Mouse (Mus musculus): Measurements from ENCODE around the gene Zfpl1.
"Not testable (repeated sequence)": the region's sequence is repeated elsewhere in the genome, so short reads cannot be mapped to it uniquely, and the experiment has no call there.

Zfpl1 gene

DNA sequence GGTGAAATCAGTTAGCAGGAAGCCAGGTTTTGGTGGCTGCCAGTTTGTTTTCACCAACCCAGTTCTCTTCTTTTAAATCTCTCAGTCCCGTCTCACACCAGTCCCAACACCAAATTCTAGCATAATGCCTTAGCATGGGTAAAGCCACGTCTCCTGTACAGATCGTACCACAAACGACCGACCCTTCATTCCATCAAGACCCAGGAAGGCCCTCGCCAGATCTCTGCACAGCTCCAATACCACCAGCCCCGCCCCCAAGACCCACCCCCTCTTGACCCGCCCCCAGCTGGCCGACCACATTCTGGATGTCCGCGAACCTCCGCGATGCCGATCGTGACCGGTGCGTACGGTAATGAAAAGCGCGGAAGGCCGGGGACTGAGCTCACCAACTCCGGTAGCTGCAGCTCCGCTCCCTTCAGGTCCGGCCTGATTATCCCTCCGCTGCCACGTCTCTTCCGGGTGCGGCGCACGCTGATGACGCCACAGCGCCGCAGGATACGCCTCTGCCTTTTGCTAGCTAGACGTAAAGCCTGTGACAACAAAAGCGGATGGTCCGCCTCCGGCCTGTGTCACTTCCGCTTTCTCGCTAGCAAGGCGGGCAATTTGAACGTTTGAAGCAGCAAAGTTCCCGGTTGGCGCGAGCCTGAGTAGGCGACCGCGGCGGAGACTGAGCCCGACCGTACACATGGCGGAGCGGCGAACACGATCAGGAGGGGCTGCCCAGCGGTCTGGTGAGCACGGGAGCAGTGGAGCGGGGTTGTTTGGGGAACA is at the start of gene Zfpl1, which contains the start of gene Cdca5:
Gene Zfpl1, minus strand, starts transcription at position 479 of the 771 bp plus-strand sequence.
Gene Cdca5, plus strand, starts transcription at position 506 of the 771 bp plus-strand sequence.
- DNase-seq: peak; percentile 99

DNA sequence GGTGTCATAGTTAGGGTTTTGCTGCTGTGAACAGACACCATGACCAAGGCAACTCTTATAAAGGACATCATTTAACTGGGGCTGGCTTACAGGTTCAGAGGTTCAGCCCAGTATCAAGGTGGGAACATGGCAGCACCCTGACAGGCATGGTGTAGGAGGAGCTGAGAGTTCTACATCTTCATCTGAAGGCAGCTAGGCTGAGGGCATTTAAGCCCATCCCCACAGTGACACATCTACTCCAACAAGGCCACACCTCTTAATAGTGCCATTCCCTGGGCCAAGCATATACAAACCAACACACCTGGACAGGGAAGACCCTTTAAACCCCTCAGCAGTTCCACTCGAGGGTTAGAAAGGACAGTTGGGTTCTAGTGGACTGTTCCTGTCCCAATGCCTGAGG is 48.4 kb upstream of the Zfpl1 start:
- not testable (repeated sequence) for DNase-seq

DNA sequence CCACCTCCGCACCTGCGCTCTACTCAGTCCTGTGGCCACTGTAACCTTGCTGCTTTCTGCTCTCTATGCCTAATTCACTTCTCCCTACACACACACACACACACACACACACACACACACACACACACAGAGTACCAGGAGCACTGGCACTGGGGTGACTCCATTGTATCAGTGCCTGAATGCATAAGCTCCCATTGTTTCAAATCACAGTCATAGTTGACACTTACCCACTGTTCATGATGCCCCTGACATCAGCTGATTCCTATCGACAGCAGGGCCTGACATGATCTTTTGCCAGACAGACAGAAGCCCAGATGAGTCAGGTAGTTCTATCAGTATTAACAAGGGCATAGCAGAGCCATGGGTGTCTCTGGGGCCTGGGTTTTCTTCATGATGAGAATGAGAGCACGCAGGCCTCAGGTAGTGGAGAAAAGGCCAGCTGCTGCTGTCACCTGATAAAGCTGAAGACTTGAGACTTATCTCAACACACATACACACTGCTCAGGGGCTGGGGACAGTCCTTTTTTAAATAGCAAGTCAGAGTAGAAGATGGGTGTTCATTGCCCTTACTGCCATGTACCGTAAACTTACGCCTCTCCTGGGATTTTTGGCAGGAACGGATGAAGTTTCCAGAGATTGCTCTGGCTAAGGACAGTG is 47.5 kb upstream of the Zfpl1 start:
- DNase-seq: no peak

GRCm38 (mm10) chr19:6130414-6131128 is 45.8 kb upstream of the Zfpl1 start:
- DNase-seq: not testable (repeated sequence)

GRCm38 (mm10) chr19:6127760-6128341 is 43.1 kb upstream of the Zfpl1 start, which contains the start of gene Snx15:
Snx15 (minus strand) TSS chr19:6128304.
- peak; percentile 97 for DNase-seq

GRCm38 (mm10) chr19:6126789-6127580 is 42.2 kb upstream of the Zfpl1 start:
- DNase-seq: no peak

DNA sequence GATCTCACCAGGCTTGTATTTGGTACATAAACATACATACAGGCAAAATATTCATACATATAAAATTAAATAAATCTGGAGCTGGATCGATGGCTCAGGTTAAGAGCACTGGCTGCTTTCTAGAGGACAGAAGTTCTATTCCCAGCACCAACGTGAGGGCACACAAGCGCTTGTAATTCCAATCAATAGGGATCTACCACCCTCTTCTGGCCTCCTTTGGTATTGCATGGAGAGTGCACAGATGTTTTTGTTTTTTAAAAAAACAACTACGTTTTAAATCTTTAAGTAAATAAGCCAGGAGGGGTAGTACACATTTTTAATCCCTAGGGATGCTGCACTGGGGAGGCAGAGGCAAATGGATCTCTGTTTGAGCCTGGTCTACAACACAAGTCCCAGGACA is 41.5 kb upstream of the Zfpl1 start:
- DNase-seq: peak; percentile 73

GRCm38 (mm10) chr19:6124898-6125297 is 40.1 kb upstream of the Zfpl1 start:
- no peak for DNase-seq

- peak; percentile 61 for DNase-seq
These were observed 38.6 kb upstream of the Zfpl1 start for GRCm38 (mm10) chr19:6123330-6123729.

DNA sequence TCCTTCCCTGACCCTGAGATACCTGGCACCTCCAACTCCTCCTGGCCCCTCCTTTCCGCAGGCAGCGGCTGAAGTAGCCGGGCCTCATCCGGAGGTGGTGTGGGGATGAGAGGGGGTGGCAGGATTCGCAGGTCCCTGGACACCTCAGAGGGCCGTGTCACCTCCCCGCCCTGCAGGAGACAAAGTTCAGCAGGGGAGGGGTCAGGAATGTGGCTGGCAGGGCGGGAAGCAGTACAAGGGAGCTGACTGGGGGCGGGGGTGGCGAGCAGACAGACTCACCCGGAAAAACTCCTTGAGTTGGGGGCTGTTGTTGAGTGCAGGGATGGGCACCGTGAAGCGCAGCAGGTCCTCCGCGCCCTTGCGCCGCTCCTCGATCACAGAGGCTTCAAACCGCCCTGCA is 37.0 kb upstream of the Zfpl1 start:
- DNase-seq: no peak

DNA sequence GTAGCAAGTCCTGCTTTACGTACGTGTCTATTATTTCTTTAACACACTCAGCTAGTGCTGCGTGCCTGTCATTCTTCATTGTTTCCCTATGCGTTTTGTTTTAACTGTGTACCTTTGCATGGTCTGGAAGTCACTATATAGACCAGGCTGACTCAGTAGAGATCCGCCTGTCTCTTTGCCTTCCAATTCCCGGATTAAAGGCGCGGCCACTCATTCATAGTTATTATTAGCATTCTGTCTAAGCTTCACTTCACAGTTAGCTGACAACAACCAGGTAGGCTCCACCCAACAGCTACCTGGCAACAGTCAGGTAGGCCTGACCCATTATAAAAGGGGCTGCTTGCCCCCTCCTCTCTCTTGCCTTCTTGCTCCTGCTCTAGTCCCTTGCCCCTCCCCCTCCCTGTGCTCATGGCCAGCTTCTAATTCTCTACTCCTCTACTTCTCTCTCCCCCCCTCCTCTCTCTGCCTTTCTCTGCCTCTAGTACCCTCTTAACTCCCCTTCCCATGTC is 34.0 kb upstream of the Zfpl1 start:
- DNase-seq: no peak

DNA sequence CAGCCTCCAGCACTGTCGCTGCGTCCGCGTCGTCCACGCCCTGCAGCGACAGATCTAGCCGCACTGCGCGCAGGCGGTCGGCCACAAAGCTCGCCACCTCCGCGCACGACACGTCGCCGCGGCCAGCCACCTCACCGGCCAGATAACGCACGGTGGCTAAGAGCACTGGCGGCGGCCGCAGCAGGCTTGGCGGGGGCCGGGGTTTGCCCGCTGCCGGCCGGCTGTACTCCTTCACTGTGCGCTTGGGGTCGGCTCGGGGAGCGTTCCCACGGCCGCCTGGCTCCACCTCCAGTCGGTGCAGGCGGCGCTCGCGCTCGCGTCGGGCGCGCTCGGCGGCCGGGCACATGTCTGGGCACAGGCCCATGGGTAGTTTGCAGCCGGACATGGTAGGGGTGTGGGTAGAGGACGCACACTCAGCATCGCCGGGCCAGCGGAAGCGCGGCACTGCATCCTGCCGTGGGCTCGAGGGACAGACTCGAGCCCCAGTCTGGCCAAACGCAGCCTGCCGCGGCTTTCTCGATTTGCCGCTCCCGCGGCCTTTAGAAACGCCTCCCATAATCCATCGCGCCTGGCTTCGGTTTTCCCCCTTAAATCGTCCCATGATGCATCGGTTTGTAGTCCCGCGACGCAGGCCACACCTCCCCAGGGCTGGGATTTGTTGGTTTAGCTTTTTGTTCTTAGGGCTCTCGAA is 33.4 kb upstream of the Zfpl1 start, which contains the start of gene Sac3d1:
Gene Sac3d1, minus strand, starts transcription at position 665 of the 691 bp plus-strand sequence.
- DNase-seq: peak; percentile 96

DNA sequence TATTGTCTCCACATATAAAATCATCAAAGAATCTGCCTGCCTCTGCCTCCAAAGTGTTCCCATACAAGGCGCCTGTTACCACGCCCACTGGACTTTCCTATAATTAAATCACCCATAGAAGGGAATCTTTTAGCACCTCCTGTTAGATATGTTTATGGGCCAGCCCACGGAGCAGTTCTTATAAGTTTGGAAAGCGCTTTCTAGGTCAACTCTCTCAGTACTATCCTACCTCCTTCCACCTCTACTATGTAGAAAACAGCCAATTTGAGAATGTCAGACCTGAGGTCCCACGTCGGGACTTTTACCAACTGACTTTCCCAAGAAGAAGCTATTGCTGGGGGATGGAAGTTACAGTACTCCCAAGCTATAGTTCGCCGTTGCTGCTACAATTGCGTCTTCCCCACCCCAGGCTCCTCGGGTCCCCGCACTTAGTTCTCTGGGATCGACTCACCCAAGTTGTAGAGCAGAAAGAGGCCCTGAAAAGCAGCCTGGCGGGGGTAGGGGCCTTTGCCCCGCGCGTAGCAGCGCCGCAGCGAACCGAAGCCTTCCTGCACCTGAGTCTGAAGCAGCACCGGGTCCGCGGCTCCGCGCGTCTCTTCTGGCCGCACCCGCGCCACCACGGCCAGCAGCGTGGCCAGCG is 32.7 kb upstream of the Zfpl1 start:
- no peak for DNase-seq

DNA sequence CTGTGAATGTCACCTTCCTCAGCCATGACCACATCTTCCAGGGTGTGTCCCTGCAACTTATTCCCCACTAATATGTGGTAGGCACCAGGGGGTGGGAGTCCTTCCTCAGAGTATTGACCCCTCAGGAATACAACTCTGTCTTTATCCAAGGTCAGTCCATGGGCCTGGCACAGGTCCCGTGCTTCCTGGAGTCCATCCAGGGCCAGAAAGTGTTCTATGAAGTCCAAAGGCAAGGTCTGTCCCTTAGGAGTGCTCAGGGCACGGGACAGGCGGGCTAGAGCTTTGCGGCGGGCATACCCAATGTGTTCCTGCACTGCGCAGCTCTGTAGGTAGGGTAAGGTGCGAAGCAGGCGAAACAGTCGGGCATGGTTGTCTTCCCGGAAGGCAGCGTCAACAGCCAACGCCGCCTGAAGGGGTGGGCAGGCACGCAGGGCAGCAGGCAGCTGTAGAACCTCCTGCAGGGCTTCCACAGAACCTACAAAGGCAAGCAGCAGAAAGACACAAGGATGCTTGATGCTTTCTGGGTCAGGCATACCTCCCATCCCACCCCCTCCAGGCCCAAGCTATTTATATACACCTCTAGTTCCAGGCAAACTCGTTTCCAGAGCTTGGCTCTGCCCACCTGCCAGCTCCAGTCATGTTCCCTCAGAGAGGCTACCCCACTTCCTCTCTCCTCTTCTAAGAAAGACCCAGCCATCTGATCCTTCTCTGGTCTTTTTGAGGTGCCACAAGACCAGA is 31.5 kb upstream of the Zfpl1 start:
- DNase-seq: no peak

- DNase-seq: no peak
These were observed 28.4 kb upstream of the Zfpl1 start for GRCm38 (mm10) chr19:6113116-6113515.

DNA sequence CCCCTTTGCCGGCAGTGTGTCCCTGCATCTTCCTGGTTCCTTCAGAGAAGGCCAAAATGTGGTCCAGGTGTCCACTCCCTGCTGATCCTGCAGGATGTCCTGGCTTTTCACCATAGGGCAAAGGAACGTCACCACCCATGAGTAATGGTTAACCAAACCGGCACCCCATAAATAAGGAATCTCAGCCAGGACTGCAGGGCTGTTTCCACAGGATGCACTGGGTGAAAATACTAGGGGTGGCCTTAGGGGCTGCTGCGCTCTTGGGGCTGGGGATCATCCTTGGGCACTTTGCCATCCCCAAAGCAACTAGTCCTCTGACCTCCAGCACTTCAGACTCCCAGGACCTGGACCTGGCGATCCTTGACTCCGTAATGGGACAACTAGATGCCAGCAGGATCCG is 20.8 kb upstream of the Zfpl1 start, which contains the start of gene Naaladl1:
Gene Naaladl1, plus strand, starts transcription at position 197 of the 400 bp plus-strand sequence.
- no peak for DNase-seq

GRCm38 (mm10) chr19:6104476-6104875 is 19.7 kb upstream of the Zfpl1 start:
- DNase-seq: no peak

DNA sequence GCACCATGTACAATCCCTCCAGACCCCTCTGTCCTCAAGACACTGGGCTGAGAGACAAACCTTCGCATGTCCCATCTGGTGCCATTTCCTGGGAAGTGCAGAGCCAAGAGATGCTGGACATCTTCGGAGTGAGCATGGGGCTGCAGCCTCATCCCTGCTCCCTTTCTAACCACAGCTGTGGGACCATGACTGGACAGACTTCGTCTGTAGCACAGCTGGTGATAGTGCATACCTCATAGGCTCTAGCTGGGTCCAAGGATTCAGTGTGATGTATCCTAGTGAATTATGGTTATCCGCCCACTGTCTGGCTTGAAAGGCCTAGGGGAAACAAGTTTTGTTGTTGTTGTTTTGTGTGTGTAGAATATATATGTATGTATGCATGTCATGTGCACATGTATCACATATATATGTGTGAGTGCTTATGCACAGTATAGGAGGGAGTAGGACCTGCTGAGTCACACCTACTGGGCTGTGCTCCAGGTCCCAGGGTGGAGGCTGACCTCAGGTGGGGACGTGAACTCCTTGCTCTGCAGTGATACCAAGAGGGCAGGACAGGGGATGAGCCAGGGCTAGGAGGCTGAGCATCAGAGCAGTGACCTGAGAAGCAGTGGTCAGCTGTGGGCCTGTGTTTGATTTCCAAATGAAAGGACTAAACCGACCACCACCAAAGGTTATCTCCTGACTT is 17.6 kb upstream of the Zfpl1 start:
- no peak for DNase-seq

DNA sequence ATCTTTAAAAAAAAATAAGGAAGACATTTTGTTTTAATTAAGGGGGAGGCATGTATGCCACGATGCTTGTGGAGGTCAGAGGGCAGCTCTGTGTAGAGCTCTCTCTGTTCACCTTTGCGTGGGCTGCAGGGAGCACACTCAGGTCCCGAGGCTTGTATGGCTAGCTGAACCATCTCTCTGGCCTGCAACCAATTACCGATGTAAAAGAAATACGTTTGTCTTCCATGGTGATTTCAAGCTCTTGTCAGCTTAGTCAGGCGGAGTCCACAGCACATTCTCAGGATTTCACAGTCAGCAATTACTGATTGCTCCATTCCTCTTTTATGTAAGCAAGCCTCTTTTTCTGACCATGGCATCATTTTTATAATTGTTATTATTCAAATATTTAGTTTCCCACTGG is 16.4 kb upstream of the Zfpl1 start:
- no peak for DNase-seq

Data from retina, postnatal 1 day (tissue).